Mouse (Mus musculus) yolk sac, embryonic 10.5 days (tissue): ENCODE measurements around the gene Kctd10.

ENCODE experiments used
- DNase-seq: peaks from one replicate; pipeline ENCODE4 v3.0.0-alpha.2; 2017; ENCODE audit warnings: low spot score

Kctd10 gene

DNA sequence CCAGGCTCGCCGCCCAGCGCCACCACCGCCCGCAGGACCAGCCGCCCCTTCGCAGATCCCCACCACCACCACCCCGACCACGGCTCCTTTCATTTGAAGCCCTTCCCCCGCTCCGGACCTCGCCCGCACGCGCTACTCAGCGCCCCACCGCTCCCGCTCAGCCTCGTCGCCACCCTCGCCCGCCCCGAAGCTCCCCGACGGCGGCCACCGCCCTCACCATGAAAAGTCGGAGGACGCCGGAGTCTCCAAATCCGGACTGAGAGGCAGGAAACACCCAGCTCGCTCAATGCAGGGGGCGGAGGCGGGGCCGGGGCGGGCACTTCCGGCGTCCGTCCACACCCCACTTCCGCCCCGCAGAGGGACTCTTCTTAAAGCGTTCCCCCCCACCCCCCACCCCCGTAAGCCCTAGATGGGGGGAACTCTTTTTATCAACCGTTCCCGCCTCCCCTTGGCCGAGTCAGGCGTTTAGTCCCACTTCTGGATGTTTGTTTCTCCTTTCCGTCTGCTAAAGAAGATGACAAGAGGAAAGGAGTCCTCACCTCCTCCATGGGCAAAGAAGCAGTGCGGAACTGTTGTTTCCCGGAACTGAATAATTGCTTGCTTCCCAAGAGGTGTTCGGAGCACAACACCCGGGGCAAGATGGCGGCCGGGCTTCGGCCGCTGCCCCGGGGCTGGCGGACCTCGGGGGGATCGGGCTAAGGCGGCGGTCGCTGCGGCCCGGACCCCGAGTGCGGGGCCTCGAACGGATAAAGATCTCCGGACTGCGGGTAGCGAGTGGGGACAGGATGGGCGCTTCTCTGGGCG, at the start of gene Kctd10, which contains the start of gene Ube3b:
TSS of gene Kctd10 (minus strand) at position 300 of the 804 bp plus-strand sequence.
TSS of gene Ube3b (plus strand) at position 399 of the 804 bp plus-strand sequence.
- DNase-seq = peak; percentile 95

GRCm38 (mm10) chr5:114429781-114430180, 49.5 kb upstream of the Kctd10 start:
- no peak for DNase-seq

- no peak for DNase-seq
Measured at GRCm38 (mm10) chr5:114428621-114429020, 48.3 kb upstream of the Kctd10 start.

DNA sequence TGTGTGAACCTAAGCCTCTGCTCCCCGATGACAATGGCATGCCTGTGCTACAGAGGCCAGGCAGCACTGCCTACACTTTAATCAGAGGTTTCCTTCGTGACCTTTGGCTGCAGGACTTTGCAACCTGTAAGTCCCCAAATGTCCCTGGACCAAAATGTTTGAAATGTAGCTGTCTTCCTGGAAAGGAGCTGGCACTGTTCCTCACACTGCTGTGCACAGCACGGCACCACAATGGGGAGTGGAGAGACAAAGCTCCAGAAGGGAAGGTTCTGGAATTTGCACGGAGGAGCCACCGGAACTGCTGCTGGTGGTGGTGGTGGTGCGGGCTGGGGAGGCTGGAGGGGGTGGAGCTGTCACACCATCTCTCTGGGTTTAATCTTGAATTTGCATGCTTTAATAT, 46.4 kb upstream of the Kctd10 start:
- no peak for DNase-seq

- no peak for DNase-seq
Measured at GRCm38 (mm10) chr5:114423961-114424360, 43.7 kb upstream of the Kctd10 start.

DNA sequence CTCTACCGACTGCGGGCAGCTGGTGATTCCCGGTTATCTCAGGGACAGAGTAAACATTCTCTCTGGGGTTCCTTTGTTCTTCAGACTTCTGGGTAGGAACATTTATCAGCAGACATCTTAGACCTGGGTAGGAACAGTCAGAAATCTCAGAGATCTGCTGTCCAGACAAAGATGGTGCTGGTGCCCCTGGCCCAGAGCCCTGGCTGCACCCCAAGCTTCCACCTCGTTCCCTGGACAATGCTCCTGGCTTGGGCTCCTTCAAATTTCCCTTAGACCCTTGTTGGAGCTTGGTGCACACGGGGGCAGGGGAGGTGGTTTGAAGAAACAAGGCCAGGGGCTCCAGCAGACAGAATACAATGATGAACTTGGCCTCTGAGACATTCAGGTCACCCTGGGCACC, 42.3 kb upstream of the Kctd10 start:
- DNase-seq = no peak

DNA sequence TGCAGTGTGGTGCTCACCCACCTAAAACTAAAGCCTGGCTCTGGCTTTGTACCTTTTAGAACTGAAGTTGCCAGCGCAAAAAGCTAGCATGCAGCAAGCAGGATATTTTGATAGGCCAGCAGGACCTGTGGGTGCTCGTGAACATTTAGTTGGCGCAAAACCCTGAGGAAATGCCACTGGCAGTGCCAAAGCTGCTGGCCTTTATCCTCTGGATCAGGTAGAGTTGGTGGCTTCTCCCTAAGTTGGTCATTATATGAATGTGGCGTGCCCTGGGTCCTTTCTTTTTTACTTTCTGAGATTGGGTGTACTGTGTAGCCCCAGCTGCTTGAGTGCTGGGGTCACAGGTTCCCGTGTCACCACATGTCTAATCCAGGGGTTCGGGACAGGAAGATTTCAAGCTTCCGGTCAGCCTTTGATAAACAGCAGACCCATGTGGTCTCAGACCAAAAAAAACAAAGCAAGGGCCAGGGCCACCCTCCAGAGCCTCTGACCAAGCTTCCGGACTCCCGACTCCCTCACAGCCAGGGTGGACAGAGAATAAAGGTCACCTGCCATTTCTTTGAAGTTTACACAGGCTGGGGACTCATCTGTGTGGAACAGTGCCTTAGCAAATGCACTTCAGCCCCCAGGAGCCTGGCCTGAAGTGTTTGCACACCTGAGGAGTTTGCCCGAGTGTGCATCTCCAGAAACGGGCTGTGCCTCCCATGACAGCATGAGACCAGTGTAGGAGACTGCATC, 41.4 kb upstream of the Kctd10 start:
- DNase-seq = peak; percentile 82

DNA sequence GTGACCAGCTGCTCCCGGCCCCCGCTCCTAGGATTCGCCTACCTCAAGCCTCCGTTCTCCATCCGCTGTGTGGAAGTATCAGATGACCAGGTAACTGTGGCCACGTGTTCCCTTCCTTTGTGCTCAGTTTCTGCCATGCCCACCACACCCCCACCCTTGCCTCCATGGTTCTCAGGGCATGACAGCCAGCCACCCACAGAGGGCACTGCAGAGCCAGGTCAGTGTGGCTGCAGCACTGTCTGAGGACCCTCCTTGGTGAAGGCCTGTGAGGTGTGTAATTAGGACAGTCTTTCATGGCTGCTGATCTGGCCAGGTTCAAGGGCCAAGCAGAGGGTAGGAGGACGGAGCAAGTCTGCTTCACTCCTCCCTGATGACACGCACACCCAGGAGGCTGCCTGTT, 38.2 kb upstream of the Kctd10 start:
- no peak for DNase-seq

- DNase-seq = no peak
Measured at GRCm38 (mm10) chr5:114416855-114417254, 36.5 kb upstream of the Kctd10 start.

GRCm38 (mm10) chr5:114415606-114416005, 35.3 kb upstream of the Kctd10 start:
- DNase-seq = no peak

- peak; percentile 87 for DNase-seq
Measured at GRCm38 (mm10) chr5:114413067-114413735, 32.9 kb upstream of the Kctd10 start.

GRCm38 (mm10) chr5:114412361-114412998, 32.2 kb upstream of the Kctd10 start:
- peak; percentile 34 for DNase-seq

GRCm38 (mm10) chr5:114410429-114410828, 30.1 kb upstream of the Kctd10 start:
- DNase-seq = no peak

GRCm38 (mm10) chr5:114408846-114409245, 28.5 kb upstream of the Kctd10 start:
- DNase-seq = no peak

- no peak for DNase-seq
Measured at GRCm38 (mm10) chr5:114407810-114408209, 27.5 kb upstream of the Kctd10 start.

DNA sequence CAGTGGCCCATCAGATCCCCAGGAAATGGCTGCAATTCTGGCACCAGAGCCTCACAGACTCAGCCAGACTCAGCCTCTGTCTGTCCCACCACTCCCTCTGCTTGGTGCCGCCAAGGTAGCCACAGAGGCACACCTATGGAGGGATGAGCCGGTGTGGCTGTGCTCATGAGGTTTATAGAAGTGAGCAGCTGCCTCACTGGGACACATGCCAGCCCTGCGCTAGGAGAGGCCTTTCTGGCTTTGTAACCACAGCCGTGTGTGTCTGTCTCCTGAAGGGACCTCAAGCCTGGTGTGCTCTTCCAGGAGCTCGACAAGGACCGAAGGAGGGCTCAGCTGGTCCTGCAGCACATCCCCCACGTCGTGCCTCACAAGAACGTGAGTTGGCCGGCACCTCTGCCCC, 27.0 kb upstream of the Kctd10 start:
- DNase-seq = no peak

DNA sequence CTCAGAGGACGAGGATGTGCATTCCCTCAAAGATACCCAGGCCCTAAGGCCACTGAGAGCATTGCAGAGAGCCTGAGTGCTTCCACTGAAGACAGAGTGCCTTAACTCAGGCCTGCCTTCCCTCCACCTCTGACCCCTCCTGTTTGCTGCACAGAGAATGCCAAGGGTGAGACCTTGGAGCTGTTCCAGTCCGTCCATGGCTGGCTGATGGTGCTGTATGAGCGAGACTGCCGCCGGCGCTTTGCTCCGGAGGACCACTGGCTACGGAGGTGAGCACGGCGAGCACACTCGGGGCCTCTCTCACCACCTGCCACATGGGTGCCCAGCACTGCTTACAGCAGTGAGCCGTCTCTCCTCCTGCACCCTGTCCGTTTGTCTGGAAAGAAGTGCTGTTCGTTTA, 26.3 kb upstream of the Kctd10 start:
- DNase-seq = no peak

- no peak for DNase-seq
Measured at GRCm38 (mm10) chr5:114393169-114393568, 12.9 kb upstream of the Kctd10 start.

- no peak for DNase-seq
Measured at GRCm38 (mm10) chr5:114384448-114384847, 4.1 kb upstream of the Kctd10 start.

DNA sequence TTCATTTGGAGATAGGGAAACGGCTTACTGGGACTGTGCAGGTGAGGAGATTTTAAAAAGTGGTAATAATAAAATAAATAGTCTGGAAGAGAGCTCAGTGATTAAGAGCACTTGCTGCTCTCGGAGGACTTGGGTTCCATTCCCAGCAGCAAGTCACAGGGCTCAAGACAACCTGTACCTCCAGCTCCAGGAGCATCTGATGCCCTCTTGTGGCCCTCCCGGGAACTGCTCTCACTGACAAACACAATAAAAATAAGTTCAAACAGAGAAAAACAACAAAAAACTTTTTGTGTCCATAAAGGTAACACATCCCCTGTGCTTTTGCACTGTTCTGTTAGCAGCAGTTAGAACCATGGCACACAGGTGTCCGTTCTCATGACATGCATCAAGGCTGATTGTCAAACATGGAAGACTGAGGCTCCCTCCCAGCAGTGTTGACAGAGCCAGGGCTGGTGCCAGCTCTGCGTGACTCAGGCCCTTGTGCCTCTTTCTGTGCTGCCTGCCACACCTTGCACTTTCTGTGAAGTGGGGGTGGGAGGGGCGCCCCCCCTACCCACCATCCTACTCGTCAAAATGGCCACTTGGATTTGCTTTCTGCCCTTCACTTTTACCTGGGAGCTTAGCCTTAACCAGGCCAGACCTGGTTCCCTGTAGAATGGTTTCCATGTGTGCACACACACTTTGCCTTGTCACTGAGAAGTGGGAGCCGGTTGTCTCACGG, 3.0 kb upstream of the Kctd10 start:
- no peak for DNase-seq

DNA sequence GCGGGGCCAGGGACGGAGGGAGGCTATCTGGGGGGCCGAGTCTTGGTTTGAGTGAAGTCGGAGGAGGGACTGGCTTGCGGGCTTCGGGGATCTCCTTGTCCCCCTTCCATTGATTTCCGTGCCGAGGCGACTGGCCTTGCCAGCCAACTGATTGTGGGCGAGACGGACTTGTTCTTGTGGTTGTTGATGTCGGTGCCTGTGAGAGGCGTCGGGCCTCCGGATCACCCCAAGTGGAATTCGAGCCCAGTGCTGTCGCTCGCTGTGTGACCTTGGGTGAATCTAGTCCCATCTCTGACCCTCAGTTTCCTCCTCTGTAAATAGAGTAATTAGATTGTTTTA, 674 bp upstream of the Kctd10 start:
- DNase-seq = no peak

DNA sequence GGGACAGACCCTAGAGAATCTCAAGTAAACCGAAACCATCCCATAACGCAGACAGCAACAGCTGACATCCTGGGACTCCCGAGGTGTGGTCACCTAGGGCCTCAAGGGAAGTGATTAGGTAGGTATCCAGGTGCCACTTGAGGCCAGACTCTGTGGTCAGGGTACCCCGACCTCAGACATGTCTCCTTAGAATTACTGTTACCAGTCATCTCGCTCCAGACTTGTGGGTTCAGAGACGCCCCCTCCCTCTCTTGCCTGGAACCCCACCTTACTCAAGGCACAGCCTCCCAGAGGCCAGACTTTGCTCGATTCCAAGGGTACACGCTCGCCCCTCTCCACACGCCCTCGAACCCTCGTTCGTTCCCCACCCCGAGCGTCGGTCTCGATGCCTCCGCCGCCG, 545 bp downstream of the Kctd10 start:
- peak; percentile 30 for DNase-seq
